Mouse (Mus musculus): ENCODE data around the gene Adamts7.

The Adamts7 gene

GRCm38 (mm10) chr9:90162243-90162925, 485 bp upstream of the Adamts7 start:
- peak; percentile 87 for DNase-seq (ENCODE audit: low read depth)

- DNase-seq (ENCODE audit: low read depth) = peak; percentile 60
Observed at GRCm38 (mm10) chr9:90163749-90164095, 853 bp downstream of the Adamts7 start.

GRCm38 (mm10) chr9:90164670-90165453, 2.0 kb downstream of the Adamts7 start:
- no peak for DNase-seq (ENCODE audit: low read depth)

GRCm38 (mm10) chr9:90165590-90165989, 2.7 kb downstream of the Adamts7 start:
- no peak for DNase-seq (ENCODE audit: low read depth)

GRCm38 (mm10) chr9:90166615-90167014, 3.7 kb downstream of the Adamts7 start:
- no peak for DNase-seq (ENCODE audit: low read depth)

GRCm38 (mm10) chr9:90169965-90170364, 7.1 kb downstream of the Adamts7 start:
- DNase-seq (ENCODE audit: low read depth) = no peak

GRCm38 (mm10) chr9:90171421-90171820, 8.6 kb downstream of the Adamts7 start:
- no peak for DNase-seq (ENCODE audit: low read depth)

- DNase-seq (ENCODE audit: low read depth) = no peak
Observed at GRCm38 (mm10) chr9:90172528-90173321, 9.9 kb downstream of the Adamts7 start.

GRCm38 (mm10) chr9:90173330-90173729, 10.5 kb downstream of the Adamts7 start:
- no peak for DNase-seq (ENCODE audit: low read depth)

GRCm38 (mm10) chr9:90179409-90179808, 16.5 kb downstream of the Adamts7 start:
- no peak for DNase-seq (ENCODE audit: low read depth)

- DNase-seq (ENCODE audit: low read depth) = no peak
Observed at GRCm38 (mm10) chr9:90181656-90182388, 19.0 kb downstream of the Adamts7 start.

- peak; percentile 42 for DNase-seq (ENCODE audit: low read depth)
Observed at GRCm38 (mm10) chr9:90182636-90183421, 20.0 kb downstream of the Adamts7 start.

- DNase-seq (ENCODE audit: low read depth) = no peak
Observed at GRCm38 (mm10) chr9:90183550-90183949, 20.7 kb downstream of the Adamts7 start.

- DNase-seq (ENCODE audit: low read depth) = no peak
Observed at GRCm38 (mm10) chr9:90184116-90184515, 21.2 kb downstream of the Adamts7 start.

- DNase-seq (ENCODE audit: low read depth) = no peak
Observed at GRCm38 (mm10) chr9:90185356-90185910, 22.6 kb downstream of the Adamts7 start.

GRCm38 (mm10) chr9:90188893-90189292, 26.0 kb downstream of the Adamts7 start:
- DNase-seq (ENCODE audit: low read depth) = no peak

- no peak for DNase-seq (ENCODE audit: low read depth)
Observed at GRCm38 (mm10) chr9:90189391-90189790, 26.5 kb downstream of the Adamts7 start.

- DNase-seq (ENCODE audit: low read depth) = no peak
Observed at GRCm38 (mm10) chr9:90195000-90195399, 32.1 kb downstream of the Adamts7 start.

- no peak for DNase-seq (ENCODE audit: low read depth)
Observed at GRCm38 (mm10) chr9:90196262-90196661, 33.4 kb downstream of the Adamts7 start.

- no peak for DNase-seq (ENCODE audit: low read depth)
Observed at GRCm38 (mm10) chr9:90197116-90197665, 34.3 kb downstream of the Adamts7 start.

Measured in NIH3T3 (cell line).